Mouse (Mus musculus) lung, embryonic 16.5 days (tissue): ENCODE data around the gene Nkap. TPM values are rescaled to one million over a fixed set of nuclear protein-coding genes. Genes with fewer than 3 reads are reported as not detected.
"Not testable (repeated sequence)": the region's sequence is repeated elsewhere in the genome, so short reads cannot be mapped to it uniquely, and the experiment has no call there.

ENCODE experiments used
- ATAC-seq: fragments of 200-750 bp; cut with Nextera tagmentation; 2 replicates; pipeline ENCODE4 v1.8.0; 2017; ENCODE audit warnings: low read depth, mild to moderate bottlenecking, moderate library complexity
- H3K27ac ChIP-seq: fragments of 300-500 bp; sonication (generic); 2 replicates; pipeline ENCODE4 v1.5.1; 2014; ENCODE audit warnings: mild to moderate bottlenecking, control low read depth, low read length
- H3K27me3 ChIP-seq: fragments of 300-500 bp; sonication (generic); 2 replicates; pipeline ENCODE4 v1.6.1; 2014; ENCODE audit warnings: low read depth, low read length, mixed read lengths; ENCODE audit not compliant: control insufficient read depth, insufficient read depth
- H3K36me3 ChIP-seq: fragments of 300-500 bp; sonication (generic); 2 replicates; pipeline ENCODE4 v1.6.1; 2014; ENCODE audit warnings: low read length; ENCODE audit not compliant: control insufficient read depth, insufficient read depth
- H3K4me1 ChIP-seq: fragments of 300-500 bp; sonication (generic); replicated peaks from 2 replicates; pipeline ENCODE4 v1.6.1; 2014; ENCODE audit warnings: low read length, mixed read lengths; ENCODE audit not compliant: control insufficient read depth, insufficient read depth
- H3K4me2 ChIP-seq: fragments of 300-500 bp; sonication (generic); 2 replicates; pipeline ENCODE4 v1.6.1; 2014; ENCODE audit warnings: low read depth, low read length, control low read depth
- H3K4me3 ChIP-seq: fragments of 300-500 bp; sonication (generic); 2 replicates; pipeline ENCODE4 v1.5.1; 2014; ENCODE audit warnings: mild to moderate bottlenecking, low read length, control low read depth
- H3K9ac ChIP-seq: fragments of 300-500 bp; sonication (generic); 2 replicates; pipeline ENCODE4 v1.6.1; 2014; ENCODE audit warnings: low read length, control low read depth
- H3K9me3 ChIP-seq: fragments of 300-500 bp; sonication (generic); 2 replicates; pipeline ENCODE4 v1.6.1; 2016; ENCODE audit warnings: low read length; ENCODE audit not compliant: control insufficient read depth
- WGBS: fragments of 180-500 bp; shearing (Covaris S2); extraction: QIAGEN DNeasy Blood & Tissue Kit; methylation state at CpG from one replicate; pipeline ENCODE4 v1.1.7; 2014; 5-methylcytosine and 5-hydroxymethylcytosine counted together
- polyA plus RNA-seq: library from polyadenylated mRNA; unstranded; fragments of >200 nt; fragmentation: Nextera tagmentation; extraction: Ambion mirVana; gene quantifications from 2 replicates; pipeline ENCODE4 v1.2.1, GENCODE M21; 2015

Nkap gene
- polyA plus RNA-seq = 14.2 and 15.4 TPM in 2 replicates

DNA sequence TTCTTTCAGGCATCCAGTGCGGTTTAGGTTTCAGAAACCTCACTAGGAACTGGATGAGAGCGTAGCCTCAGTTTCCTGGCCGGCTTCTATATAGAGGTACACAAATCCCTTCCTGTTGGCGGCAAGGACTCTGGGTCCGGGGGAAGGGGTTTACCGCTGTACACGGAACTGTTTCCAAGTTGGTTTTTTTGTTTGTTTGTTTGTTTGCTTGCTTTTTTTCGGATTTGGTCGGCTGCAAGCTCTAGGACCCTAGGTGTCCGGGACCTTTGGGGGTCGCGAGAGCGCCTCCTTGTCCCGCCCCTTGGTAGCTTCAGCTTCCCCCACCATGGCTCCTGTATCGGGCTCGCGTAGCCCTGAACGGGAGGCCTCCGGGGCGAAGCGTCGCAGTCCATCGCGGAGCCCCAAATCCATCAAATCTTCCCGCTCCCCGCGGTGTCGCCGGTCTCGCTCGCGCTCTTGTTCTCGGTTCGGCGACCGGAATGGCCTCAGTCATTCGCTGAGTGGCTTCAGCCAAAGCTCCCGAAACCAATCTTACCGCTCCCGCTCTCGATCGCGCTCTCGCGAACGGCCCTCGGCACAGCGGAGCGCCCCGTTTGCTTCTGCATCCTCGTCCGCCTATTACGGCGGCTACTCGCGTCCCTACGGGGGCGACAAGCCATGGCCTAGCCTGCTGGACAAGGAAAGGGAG lies at the start of gene Nkap:
Gene Nkap, plus strand, starts transcription at position 125 of the 688 bp plus-strand sequence.
- 0 out of 2 replicates have a peak, but pooled peaks cover 2% of the 10 kb centered on the region for H3K36me3 ChIP-seq
- H3K4me1 ChIP-seq = no peaks in the 10 kb centered on the region
- no peaks in the 10 kb centered on the region for H3K27me3 ChIP-seq
- H3K9me3 ChIP-seq = no peaks in the 10 kb centered on the region
- 12% methylated on average over 57 of the region's 58 CpGs for WGBS
- H3K4me2 ChIP-seq = peak within 1 kb of the TSS; percentile 63
- peak within 1 kb of the TSS; percentile 69 for H3K4me3 ChIP-seq
- peak within 1 kb of the TSS; percentile 70 for H3K27ac ChIP-seq
- H3K9ac ChIP-seq = peak within 1 kb of the TSS; percentile 82
- ATAC-seq = peak; percentile 88

DNA sequence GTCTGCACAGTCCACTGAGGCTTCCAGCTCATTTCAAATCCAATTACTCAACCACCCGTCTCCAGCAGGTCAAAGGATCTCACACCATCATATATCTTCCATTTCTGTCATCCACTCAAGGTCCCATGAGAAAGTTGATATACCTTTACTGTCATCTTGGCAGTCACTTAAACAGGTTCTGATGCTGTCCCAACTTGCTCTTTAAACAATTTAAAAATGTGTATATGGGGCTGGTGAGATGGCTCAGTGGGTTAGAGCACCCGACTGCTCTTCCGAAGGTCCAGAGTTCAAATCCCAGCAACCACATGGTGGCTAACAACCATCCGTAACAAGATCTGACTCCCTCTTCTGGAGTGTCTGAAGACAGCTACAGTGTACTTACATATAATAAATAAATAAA lies 46.2 kb upstream of the Nkap start:
- not testable (repeated sequence) for H3K27ac ChIP-seq, H3K4me2 ChIP-seq, H3K4me3 ChIP-seq, ATAC-seq, H3K4me1 ChIP-seq, H3K36me3 ChIP-seq, H3K27me3 ChIP-seq, H3K9me3 ChIP-seq, H3K9ac ChIP-seq
- WGBS = 52% methylated on average over 3 of the region's 4 CpGs

DNA sequence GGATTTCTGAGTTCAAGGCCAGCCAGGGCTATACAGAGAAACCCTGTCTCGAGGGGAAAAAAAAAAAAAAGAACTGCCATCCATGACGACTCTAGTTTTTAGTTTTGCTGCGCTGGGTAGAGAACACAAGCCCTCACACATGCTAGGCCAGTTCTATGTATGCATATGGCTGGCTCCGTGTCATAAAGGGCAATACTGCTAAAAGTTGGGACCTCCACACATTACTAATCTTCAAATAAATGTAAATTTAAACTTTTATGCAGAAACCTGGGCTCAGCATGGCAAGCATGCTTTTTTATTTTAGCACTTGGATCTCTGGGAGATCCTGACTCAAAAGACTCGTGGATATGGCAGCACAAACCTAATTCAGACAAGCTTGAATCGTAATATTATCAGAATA lies 45.4 kb upstream of the Nkap start:
- Histone ChIP-seq H3K9ac (no peak overlapping the region), H3K4me1 (peaks cover 7% of the 10 kb centered on the region; the same call in 1 of the 2 replicates), H3K4me3 (no peak overlapping the region), H3K36me3 (peaks cover 7% of the 10 kb centered on the region), H3K27ac (no peak overlapping the region), H3K4me2 (no peak overlapping the region), H3K27me3 (no peaks in the 10 kb centered on the region), H3K9me3 (no peaks in the 10 kb centered on the region)
- 55% methylated on average over 5 of the region's 6 CpGs for whole genome bisulfite sequencing
- no peak for ATAC-seq

DNA sequence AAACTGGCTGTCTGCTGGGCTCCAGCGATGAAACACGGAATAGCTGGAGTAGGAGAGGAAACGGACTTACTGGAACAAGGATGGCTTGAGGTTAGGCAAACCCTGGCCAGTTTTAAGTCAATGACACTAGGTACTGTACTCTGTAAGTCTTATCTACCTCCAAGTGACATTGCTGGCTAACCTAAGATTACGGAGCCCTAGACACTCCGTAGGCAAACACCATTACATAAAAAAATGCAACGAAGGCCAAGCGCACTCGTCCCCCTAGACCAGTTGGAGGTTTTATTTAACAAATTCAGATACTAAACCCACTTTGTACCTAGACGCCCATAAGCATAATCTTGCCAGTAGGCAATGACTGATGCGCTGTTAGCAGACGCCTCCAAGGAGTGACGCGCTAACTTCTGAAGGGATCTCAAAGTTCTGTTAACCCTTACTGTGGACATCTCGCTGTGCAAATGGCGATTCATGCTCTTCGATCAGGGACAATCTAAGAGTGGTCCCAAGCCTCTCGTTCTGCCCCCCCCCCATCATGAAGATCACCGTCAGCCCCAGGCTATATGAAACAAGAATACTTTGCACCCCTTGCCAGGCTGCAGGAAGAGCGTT lies 42.2 kb upstream of the Nkap start:
- no peaks in the 10 kb centered on the region for H3K9me3 ChIP-seq
- 16% methylated on average over 19 of the region's 19 CpGs for WGBS
- ATAC-seq = peak; percentile 24; the same call in 1 of the 2 replicates

DNA sequence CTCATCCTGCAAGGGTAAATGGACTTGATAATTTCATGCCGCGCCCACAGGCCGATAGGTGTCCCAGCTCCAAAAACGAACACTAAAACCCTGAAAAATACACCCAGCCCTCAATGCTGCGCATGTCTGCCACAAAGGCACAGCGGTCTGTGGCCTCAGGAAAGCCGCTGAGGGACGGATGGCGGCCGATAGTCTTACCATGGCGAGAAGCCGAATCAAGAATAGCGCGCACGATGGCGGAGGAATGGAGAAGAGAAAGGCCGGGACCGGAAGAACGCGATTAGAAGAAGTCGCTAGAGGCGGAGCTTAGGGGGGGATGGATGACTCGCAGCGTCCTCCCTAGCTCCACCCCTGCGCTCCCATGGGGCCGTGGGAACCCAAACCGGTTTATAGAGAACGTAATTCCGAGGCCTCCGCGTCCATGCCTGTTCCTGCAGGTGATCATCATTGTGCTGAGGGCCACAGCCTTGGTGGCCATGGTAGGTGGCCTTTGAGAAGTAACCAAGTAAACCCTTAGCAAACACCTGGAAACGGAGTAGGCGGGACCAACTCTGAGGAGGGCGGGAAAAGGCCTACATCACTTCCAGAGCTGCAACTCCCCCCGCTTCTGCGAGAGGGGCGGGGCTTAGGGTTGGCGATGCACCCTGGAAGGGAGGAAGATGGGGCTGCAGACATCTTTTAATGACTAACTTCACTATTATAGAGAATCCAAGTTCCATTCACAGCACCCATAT lies 41.5 kb upstream of the Nkap start, which contains the start of gene Rpl39:
Gene Rpl39, minus strand, starts transcription at position 476 of the 734 bp plus-strand sequence.
- 17% methylated on average over 38 of the region's 38 CpGs for WGBS

More for the DNA sequence above, 42.2 kb upstream of the Nkap start:
- Histone ChIP-seq H3K27ac (peak overlapping the region; percentile 93), H3K9ac (peak overlapping the region; percentile 77), H3K4me2 (peak overlapping the region; percentile 72), H3K27me3 (no peaks in the 10 kb centered on the region), H3K36me3 (peaks cover 7% of the 10 kb centered on the region), H3K4me1 (peaks cover 7% of the 10 kb centered on the region; the same call in 1 of the 2 replicates), H3K4me3 (peak overlapping the region; percentile 65)

DNA sequence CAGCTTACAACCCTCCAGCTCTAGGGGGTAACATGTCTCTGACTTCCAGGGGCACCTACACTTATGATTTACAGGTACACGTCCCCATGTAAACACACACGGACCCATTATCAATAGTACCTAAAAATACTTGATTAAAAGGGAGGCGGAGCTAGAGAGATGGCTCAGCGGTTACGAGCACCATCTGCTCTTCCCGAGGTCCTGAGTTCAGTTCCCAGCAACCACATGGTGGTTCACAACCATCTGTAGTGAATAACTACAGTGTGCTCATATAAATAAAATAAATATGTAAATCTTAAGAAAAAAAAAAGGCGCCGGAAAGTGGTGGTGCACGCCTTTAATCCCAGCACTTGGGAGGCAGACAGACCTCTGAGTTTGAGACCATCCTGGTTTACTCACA lies 40.9 kb upstream of the Nkap start:
- WGBS = 12% methylated on average over 9 of the region's 9 CpGs
- Histone ChIP-seq H3K4me3 (peak overlapping the region; percentile 65), H3K27me3 (no peaks in the 10 kb centered on the region), H3K9ac (peak overlapping the region; percentile 26; the same call in 1 of the 2 replicates), H3K27ac (peak overlapping the region; percentile 93), H3K4me1 (peaks cover 7% of the 10 kb centered on the region; the same call in 1 of the 2 replicates), H3K4me2 (peak overlapping the region; percentile 56), H3K9me3 (no peaks in the 10 kb centered on the region), H3K36me3 (peaks cover 7% of the 10 kb centered on the region)
- no peak; the same call in 1 of the 2 replicates for ATAC-seq

More for the DNA sequence above, 41.5 kb upstream of the Nkap start, which contains the start of gene Rpl39:
- Histone ChIP-seq H3K36me3 (peaks cover 7% of the 10 kb centered on the region), H3K4me2 (peak within 1 kb of the TSS; percentile 72), H3K4me1 (peaks cover 7% of the 10 kb centered on the region; the same call in 1 of the 2 replicates), H3K27me3 (no peaks in the 10 kb centered on the region), H3K4me3 (peak within 1 kb of the TSS; percentile 65), H3K27ac (peak within 1 kb of the TSS; percentile 93), H3K9me3 (no peaks in the 10 kb centered on the region), H3K9ac (peak within 1 kb of the TSS; percentile 77)
- ATAC-seq = peak; percentile 96

DNA sequence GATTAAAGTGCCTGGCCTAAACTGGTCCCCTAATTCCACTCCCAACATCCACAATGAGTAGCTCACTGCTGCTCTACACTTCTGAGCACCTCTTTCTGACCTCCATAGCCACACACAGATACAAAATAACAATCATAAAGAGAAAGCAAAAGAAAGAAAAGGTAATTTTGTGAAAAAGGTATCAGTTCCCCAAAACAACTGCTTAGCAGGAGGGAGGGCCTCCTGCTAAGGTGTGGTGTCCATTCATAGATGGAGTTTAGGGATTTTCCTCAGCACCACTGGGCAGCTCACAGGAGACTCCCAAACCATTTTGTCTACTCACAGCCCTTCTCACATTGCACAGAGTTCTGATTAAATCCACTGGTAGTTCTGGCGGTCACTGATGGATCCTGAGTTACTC lies 37.8 kb upstream of the Nkap start:
- no peak overlapping the region for H3K9ac ChIP-seq
- H3K36me3 ChIP-seq = no peaks in the 10 kb centered on the region
- no peaks in the 10 kb centered on the region for H3K4me1 ChIP-seq
- no peak overlapping the region for H3K27ac ChIP-seq
- 86% methylated on average over 1 of the region's 1 CpGs for WGBS
- ATAC-seq = no peak
- no peaks in the 10 kb centered on the region for H3K9me3 ChIP-seq
- no peak overlapping the region for H3K4me2 ChIP-seq
- H3K27me3 ChIP-seq = no peaks in the 10 kb centered on the region
- no peak overlapping the region for H3K4me3 ChIP-seq

DNA sequence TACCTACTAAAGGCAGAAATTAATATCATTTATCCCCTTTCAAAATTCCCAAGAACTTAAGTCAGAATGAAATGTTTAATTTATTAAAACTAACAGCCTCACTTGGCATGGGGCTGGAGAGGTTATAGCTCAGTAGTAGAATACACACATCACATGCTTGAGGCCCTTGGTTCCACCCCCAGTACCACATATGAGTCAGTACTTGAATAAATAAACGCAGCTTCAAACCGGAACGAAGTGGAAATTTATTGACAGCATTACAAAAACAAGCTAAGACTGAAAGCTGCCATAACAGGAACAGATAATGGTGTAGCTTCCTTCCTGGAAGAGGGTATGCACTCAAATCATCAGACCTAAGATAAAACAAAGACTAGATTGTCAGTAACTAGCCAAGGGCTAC lies 35.1 kb upstream of the Nkap start:
- Histone ChIP-seq H3K36me3 (peaks cover 4% of the 10 kb centered on the region; the same call in 1 of the 2 replicates), H3K4me2 (no peak overlapping the region), H3K4me3 (no peak overlapping the region), H3K27ac (no peak overlapping the region), H3K27me3 (no peaks in the 10 kb centered on the region), H3K9me3 (no peaks in the 10 kb centered on the region), H3K9ac (no peak overlapping the region), H3K4me1 (no peaks in the 10 kb centered on the region)
- WGBS = 53% methylated on average over 3 of the region's 3 CpGs
- ATAC-seq = no peak
